Mouse (Mus musculus): ENCODE measurements around the gene Zfp1.

Zfp1 gene

GRCm38 (mm10) chr8:111625694-111626527, 17.3 kb upstream of the Zfp1 start:
- peak; percentile 46 for DNase-seq (ENCODE audit: low read depth, low spot score)

DNA sequence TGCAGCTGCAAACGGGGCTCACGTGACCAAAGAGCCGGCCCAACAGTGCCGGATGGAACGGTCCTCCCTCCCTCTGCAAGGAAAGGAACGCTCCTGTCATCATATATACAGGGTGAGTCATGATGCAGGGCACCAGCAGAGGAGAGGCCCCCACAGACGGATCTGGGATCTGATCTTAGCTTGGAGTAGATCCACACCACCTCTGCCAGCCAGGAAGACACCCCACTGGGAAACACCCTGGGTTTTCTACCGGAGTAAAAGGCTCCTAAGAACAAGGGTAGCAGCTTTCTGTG, 16.7 kb upstream of the Zfp1 start:
- DNase-seq (ENCODE audit: low read depth, low spot score) = no peak

DNA sequence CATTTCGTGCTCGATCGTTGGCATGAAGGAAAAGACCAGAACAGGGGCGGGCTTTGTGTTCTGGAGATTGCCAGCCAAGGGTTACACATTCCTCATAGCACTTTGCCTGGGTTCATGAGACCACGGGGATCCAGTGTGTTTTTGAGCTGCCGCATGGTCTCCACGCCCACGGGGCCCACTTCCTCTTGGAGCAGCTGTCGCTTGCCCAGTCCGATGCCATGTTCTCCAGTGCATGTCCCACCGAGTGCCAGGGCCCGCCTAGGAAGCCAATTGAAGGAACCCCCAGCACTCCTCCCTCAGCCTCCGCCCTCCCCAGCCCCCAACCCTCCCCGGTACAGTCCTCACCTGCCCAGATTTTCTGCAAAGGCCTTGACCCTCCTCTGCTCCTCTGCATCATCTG, 16.3 kb upstream of the Zfp1 start:
- no peak for DNase-seq (ENCODE audit: low read depth, low spot score)

- no peak for DNase-seq (ENCODE audit: low read depth, low spot score)
These were observed 15.3 kb upstream of the Zfp1 start for GRCm38 (mm10) chr8:111627923-111628322.

DNA sequence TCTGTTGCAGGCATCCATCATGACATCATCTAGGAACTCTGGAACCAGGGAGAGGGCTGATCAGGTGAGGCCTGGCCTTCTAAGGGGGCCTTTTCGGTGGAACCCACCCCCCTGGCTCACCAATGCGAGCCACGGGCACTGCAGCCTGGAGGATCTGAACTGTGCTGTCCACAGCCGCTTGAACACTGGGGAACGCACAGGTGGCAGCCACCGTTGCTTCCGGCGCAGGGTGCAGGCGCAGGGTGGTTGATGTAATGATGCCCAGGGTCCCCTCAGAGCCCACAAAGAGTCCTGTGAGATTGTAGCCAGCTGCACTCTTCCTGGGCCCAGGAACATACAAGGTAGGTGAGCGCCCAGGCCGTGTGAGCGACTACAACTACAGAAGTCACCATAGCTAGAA, 14.8 kb upstream of the Zfp1 start:
- no peak for DNase-seq (ENCODE audit: low read depth, low spot score)

DNA sequence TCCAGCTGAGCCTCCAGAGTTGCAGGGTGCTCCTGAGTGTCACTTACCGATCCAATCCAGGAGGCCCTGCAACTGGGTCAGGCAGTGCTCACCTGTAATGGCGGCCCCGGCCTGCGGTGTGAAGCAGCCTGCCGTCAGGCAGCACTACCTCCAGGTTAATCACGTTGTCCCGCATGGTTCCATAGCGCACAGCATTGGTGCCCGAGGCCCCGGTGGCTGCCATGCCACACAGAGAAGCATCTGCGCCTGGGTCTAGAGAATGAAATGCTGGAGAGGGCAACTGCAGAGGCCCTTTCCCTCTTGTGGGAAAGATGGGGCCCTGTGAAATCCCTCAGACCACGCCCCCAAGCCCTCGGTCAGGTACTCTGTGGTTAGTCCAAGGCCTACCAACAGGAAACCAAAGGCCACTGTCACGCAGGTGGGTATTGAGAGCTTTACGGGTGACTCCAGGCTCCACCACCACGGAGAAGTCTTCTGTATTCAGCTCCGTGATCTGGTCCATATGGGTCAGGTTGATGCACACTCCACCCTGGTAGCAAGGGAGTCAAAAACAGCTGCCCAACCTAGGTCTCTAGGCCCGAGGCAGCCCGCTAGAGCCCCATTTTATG, 14.2 kb upstream of the Zfp1 start:
- DNase-seq (ENCODE audit: low read depth, low spot score) = no peak

DNA sequence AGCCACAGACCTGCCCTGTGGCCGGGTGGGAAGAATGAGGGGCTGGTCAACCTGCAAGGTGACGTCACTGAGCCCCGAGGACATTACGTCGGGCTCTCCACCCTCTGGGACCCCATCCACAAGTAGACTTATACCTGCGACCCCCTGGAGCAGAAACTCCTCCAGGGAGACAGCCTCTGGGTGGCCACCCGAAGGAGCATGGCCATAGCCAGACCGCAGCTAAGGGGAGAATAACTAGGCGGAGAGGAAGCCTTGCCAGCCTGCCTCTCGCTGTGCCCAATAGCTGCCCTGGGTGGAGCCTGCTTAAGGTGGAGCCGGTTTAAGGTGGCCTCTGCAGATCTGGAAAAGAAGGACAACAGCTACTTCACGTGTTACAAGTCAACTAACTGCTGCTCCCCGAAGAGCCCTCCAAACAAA, 13.1 kb upstream of the Zfp1 start, which contains the start of gene Ldhd:
Ldhd (minus strand) TSS at position 270 of the 417 bp plus-strand sequence.
- no peak for DNase-seq (ENCODE audit: low read depth, low spot score)

- no peak for DNase-seq (ENCODE audit: low read depth, low spot score)
These were observed 11.6 kb upstream of the Zfp1 start for GRCm38 (mm10) chr8:111631589-111631988.

- no peak for DNase-seq (ENCODE audit: low read depth, low spot score)
These were observed 10.2 kb upstream of the Zfp1 start for GRCm38 (mm10) chr8:111632976-111633375.

DNA sequence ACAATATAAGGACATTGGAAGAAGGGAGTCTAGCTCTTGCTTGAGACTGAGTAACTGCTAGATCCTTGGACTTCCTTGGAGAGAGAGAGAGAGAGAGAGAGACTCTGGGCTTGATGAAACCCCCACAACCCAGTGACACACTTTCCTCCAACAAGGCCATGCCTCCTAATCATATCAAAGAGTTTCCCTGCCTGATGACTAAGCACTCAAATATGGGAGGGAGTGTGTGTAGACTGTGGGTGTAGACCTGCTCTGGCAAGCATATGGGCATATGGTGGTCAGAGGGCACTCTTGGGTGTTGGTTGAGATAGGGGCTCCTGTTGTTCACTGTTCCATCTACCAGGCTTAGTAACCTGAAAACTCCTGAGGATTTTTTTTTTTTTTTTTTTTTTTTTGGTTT, 5.1 kb upstream of the Zfp1 start:
- DNase-seq (ENCODE audit: low read depth, low spot score) = no peak

DNA sequence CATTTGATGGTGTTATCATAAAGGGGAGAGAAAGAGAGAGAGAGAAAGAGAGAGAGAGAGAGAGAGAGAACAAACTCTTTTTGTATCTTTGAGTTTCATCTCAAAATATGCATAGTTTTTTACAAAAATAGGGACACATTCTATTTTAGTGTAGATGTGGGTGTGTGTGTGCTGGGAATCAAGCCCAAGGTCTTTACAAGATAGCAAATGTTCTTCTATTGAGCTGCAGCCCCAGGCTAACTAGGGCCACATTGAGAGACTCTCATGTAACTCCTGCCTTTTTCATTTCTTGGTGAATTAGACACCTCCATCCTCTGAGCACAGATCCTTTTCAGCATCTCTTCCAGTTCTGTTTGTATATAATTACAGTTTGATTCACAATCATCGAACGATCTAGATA, 2.1 kb upstream of the Zfp1 start:
- DNase-seq (ENCODE audit: low read depth, low spot score) = no peak

- DNase-seq (ENCODE audit: low read depth, low spot score) = no peak
These were observed 705 bp upstream of the Zfp1 start for GRCm38 (mm10) chr8:111642496-111642895.

DNA sequence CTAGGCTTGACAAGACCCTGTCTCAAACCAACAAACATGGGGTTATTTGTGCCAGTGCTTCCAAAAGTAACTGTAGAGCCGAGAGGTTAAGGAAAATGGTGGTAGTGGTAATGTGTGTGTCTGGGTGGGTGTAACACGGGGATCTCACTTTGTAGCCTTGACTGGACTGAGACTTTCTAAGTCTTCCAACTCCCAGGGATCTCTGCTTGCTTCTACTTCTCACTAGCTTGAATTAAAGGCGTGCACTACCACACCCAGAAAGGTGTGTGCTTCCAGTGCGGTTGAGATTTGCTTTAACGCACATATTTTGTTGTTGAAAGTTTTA, 300 bp upstream of the Zfp1 start:
- DNase-seq (ENCODE audit: low read depth, low spot score) = no peak

DNA sequence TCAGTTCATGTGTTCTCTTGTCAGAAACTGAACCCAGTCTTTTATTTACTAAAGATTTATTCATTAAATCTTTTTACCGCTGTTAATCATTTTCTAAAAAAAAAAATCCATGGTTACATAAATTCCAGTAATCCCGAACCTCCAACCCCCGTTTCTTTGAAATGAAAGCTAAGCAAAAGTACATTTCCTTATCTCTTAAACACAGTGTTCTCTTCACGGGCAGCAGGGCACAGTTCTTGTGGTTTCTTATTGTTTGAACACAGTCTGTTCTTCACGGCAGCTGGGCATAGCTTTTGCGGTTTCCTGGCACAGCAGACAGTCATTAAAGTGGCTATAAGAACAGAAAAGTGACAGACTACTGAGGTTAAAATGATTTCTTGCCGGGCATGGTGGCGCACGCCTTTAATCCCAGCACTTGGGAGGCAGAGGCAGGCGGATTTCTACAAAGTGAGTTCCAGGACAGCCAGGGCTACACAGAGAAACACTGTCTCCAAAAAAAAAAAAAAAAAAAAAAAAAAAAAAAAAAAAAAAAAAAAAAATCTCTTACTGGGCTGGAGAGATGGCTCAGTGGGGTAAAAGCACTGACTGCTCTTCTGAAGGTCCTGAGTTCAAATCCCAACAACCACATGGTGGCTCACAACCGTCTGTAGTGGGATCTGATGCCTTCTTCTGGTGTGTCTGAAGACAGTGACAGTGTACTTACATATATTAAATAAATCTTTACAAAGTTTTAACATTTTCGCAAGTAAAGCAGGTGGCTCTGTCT, 1.3 kb downstream of the Zfp1 start:
- peak; percentile 22 for DNase-seq (ENCODE audit: low read depth, low spot score)

DNA sequence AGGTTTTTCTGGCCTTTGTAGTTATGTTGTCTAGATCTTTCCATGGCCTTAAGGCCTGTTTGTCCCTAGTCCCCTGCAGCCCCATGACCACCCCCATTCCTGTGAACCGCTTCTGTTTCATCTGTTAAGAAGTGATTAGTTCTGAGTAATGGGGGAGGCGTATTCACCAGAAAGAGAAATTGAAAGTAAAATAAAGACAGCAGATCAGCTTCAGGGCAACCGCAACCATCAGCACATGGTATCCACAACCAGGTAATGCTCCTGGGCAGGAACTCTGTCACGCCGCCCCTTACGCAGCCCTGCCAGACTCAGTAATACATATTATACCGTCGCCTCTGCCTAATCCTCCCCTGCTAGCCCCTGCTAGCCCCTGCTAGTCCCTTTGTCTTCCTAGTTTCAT, 2.5 kb downstream of the Zfp1 start:
- no peak for DNase-seq (ENCODE audit: low read depth, low spot score)

DNA sequence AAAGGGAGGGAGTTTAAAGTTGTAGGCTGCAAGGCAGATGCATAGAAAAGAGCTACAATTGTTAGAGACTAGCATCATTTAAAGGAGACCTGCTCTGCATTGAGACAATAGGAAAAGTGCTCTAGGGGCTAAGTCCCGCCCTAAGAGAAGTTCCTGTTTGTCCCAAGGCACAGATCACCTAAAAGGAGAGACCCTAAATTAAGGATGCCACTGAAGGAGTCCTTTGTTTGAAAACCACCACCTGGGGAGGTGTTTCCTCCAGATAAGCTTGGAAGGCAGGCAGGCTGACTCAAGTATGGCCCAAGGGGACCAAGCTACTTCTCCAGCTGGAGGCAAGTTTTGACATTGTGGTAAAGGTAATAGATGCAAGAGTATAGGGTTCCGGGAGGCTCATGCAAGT, 5.6 kb downstream of the Zfp1 start:
- DNase-seq (ENCODE audit: low read depth, low spot score) = no peak

DNA sequence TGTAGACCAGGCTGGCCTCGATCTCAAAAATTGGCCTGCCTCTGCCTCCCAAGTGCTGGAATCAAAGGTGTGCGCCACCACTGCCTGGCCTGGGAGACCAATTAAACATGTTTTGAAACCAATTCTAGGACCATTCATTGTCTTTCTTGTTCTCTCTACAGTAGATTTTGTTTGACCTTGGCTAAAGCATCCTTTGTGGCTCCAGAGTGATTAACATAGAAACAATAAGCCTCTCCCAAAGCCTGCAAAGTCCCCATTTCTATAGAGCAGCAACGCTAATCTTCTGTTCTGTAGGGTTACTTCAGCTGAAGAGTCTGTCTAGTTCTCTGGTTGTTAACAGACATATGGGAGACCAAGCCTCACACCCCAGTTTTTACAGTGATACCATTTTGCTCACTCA, 7.5 kb downstream of the Zfp1 start:
- no peak for DNase-seq (ENCODE audit: low read depth, low spot score)

- DNase-seq (ENCODE audit: low read depth, low spot score) = no peak
These were observed 10.3 kb downstream of the Zfp1 start for GRCm38 (mm10) chr8:111653524-111653923.

DNA sequence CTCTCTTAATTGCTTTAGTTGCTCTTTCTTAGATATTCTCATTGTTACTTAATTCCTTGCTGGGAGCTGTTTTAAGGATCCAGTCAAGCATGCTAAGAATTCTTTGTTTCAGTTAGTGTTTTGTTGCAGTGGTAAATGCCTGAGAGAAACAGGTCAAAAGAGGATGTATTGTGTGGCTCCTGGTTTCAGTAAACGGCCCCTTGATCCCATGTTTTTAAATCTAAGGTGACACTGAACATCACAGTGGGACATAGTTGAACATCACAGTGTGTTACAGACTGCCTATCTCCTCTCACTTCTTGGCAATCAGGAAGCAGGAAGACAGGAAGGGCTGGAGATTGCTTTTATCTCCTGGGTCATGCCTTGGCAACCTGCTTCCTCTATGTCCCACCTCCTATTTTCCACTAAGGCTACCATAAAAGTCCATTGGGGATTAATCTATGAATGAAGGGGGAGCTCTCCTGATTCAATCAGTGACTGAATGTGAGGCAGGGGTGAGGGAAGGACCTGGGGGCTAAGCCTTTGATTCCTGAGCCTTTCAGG, 14.2 kb downstream of the Zfp1 start:
- no peak for DNase-seq (ENCODE audit: low read depth, low spot score)

- DNase-seq (ENCODE audit: low read depth, low spot score) = no peak
These were observed 15.7 kb downstream of the Zfp1 start for GRCm38 (mm10) chr8:111658819-111659423.

DNA sequence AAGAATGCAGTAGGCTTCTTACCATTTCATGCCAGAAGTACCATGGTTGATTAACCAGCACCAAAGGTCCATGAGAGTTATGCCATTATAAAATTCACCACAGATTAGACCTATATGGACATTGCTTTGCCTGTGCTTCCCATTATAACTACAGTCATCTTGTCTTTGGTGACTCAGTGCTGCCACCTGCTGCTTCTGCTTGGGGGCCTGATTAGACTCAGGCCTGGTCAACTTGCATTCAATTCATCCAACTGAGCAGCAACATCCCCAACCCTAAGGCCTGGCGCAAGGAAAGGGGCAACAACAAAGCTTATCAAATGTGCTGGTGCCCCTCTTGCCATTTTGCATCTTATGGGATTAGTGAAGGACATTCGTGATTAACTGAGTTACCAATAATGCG, 19.3 kb downstream of the Zfp1 start:
- no peak for DNase-seq (ENCODE audit: low read depth, low spot score)

DNA sequence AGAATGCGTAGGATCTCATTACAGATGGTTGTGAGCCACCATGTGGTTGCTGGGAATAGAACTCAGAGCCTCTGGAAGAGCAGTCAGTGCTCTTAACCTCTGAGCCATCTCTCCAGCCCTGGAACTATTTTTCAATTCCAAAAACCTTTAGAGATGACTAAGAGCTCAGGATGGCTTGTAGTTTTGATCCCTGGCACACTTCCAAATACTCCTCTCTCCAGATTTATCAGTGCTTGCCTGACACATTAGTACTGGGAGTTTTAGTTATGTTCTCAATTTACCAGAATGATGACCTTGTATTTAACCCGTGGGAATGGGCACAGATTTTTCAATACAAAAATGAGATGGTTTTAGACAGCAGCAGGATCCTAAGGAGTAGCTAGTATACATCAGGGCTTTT, 23.6 kb downstream of the Zfp1 start:
- no peak for DNase-seq (ENCODE audit: low read depth, low spot score)
